Mouse (Mus musculus) gastrocnemius, adult 2 months (tissue): ENCODE measurements at regions not wholly inside any gene's neighbourhood (a gene's known extent, or its start where the extent isn't known, plus 50 kb on each side); places are given as distances from the start of the nearest gene placed in this dataset.

Experiments
- DNase-seq: peaks from one replicate; pipeline ENCODE4 v3.0.0; 2022
- H3K27ac ChIP-seq: fragments of 200-600 bp; 2 replicates; pipeline ENCODE4 v1.8.1; 2022; ENCODE audit warnings: mild to moderate bottlenecking
- H3K4me3 ChIP-seq: fragments of 200-600 bp; 2 replicates; pipeline ENCODE4 v1.8.1; 2022; ENCODE audit warnings: mild to moderate bottlenecking, moderate library complexity
- CTCF ChIP-seq: fragments of 200-600 bp; IDR thresholded peaks from 2 replicates; pipeline ENCODE4 v1.8.1; 2022; ENCODE audit warnings: antibody characterized with exemption, mild to moderate bottlenecking, moderate library complexity
- intact Hi-C: fragments of 180-260 bp; cut with DNase I; formaldehyde crosslinking; loops from one replicate; pipeline ENCODE4 v1.15.1; 2025

DNA sequence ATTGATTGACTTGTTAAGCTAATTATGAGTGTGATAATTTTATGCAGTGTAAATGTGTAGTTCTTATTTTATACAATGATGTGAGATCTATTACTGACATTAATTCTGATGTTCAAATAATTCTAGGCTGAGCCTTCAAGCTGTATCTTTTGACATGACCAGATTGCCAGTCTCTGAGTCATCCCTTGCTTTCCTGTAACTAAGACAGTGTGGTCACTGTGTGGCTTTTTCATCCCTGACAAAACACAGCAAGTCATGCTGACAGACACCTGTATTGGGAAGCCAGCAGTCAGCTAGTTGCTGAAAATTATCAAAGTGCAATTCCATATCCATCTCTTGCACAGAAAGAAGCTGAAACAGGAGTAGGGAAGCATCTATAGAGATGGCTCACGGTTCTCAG is 54.4 kb upstream of the Eepd1 start:
- H3K27ac ChIP-seq = no peak overlapping the region
- intact Hi-C loops = no loop called here
- H3K4me3 ChIP-seq = no peak overlapping the region
- no peak for DNase-seq
- no peak for TF ChIP-seq CTCF

GRCm38 (mm10) chr9:25429450-25430213 is 51.7 kb upstream of the Eepd1 start:
- Histone ChIP-seq H3K4me3 (no peak overlapping the region), H3K27ac (no peak overlapping the region)
- intact Hi-C loops = no loop called here
- no peak for TF ChIP-seq CTCF
- no peak for DNase-seq
